Mouse (Mus musculus) NIH3T3 (cell line): ENCODE measurements around the gene Tbc1d1.
"Not testable (repeated sequence)": the region's sequence is repeated elsewhere in the genome, so short reads cannot be mapped to it uniquely, and the experiment has no call there.

Experiments
- DNase-seq: peaks from one replicate; pipeline ENCODE4 v3.0.0-alpha.2; 2012; ENCODE audit warnings: low read depth

Gene Tbc1d1

GRCm38 (mm10) chr5:64358639-64359584 lies 202.8 kb downstream of the Tbc1d1 start:
- peak; percentile 65 for DNase-seq

DNA sequence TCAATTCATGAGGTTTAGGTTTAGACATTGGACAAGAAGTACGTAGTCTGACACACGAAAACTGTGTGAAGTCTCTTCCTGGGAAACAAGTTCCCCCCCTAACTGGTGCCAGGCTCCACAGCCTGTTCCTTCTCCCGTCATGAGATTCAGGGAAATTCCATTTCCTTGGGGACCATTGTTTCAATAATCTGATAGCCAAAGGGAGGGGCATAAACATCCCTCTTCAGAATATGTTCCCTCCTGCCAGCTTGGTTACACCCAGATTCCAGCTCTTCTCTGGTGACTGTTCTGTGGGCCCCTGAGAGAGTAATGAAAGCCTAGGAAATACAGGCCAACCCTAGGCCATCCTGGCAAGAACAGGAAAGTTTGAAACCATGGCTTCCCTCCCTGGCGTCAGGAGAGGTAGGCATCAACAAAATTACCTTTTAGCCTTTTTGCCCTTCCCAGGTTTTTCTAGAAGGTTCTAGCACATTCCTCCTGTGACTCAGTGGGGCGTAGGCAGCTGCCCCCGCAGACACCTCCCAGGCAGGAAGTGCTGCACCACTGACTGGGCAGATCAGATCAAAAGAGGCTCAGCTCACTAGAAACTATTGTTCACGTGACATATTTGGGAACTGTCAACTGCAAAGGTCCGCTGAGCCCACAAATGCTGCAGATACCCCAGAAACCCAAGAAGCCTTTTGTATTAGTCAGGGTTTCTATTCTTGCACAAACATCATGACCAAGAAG lies 204.2 kb downstream of the Tbc1d1 start:
- DNase-seq, result peak; percentile 28

DNA sequence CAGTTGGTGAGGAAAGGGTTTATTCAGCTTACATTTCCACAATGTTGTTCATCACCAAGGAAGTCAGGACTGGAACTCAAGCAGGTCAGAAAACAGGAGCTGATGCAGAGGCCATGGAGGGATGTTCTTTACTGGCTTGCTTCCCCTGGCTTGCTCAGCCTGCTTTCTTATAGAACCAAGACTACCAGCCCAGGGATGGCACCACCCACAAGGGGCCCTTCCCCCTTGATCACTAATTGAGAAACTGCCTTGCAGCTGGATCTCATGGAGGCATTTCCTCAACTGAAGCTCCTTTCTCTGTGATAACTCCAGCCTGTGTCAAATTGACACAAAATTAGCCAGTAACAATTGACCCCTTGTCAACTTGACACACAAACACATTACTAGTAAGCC lies 204.8 kb downstream of the Tbc1d1 start:
- not testable (repeated sequence) for DNase-seq

DNA sequence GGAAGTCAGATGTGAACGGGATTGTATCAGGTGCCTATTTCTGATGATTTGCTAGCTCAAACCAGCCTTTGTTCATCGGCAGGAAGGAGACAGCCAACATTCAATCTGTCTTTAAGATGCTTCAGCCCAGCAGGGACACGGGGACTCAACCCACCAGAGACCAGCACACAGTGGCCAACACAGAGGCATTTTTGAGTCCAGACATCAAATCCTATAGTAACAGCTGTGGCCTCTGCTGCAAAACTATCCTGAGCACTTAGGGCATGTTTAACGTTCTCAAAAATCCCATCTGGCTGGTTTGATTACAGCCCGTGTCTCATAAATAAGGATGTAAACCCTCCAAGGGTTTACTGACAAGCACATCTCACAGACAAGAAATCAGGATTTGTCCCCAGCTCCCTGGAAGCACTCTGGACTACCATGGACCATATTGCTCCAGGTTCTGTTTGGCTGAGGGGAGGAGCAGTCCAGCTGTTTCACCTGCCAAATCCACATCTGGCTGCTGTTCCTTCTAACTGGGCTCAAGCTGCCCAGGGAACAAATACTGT lies 207.8 kb downstream of the Tbc1d1 start:
- no peak for DNase-seq

DNA sequence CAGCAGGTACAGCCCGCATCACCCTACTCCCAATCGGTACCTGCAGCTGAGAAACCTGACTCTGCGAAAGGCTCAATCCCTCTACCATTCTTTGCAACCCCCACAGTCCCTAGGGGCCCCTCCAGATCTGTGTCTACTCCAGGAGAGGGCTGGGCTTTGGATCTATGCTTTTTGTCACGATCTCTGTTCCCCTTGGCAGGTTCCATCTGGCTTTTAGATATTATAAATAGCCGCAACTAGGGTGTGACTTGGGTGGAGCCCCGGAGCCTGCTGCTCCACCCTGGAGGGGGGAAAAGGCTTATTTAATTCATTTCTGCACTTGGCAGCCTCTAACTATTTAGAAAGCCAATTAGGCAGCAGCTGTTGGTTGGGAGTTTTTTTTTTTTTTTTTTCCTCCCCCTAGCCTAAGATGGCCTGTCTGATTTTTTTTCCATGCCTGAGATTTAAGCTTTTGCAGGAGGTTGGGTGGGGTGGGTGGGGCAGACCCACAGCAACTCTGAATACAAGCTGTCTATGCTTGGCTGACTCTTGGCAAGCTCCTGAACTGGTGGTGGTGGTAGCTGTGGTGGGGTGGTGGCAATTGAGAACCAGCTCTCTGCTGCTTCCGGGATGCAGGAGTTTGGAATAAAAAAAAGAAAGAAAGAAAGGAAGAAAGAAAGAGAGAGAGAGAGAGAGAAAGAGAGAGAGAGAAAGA lies 208.5 kb downstream of the Tbc1d1 start:
- DNase-seq, result peak; percentile 38

- DNase-seq, result peak; percentile 69
These were observed 209.3 kb downstream of the Tbc1d1 start for GRCm38 (mm10) chr5:64365187-64366066.

DNA sequence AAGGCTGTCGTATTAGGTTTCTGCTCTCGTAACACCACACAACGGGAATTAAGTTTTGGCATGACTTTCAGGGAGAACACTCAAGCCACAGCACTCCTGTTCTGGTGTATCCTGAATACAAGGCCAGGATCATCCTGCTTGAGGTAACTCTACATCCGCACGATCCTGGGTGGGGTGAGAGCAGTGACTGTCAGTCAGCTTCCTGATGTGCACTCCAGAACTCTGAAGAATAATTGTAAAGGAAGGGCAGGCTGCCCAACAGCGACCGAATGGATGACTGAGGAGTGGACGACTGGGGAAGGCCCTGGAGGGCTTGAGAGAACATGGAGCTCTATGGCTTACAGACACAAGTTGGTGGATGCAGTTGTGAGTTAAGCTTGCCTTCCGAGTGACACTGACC lies 210.0 kb downstream of the Tbc1d1 start:
- no peak for DNase-seq

DNA sequence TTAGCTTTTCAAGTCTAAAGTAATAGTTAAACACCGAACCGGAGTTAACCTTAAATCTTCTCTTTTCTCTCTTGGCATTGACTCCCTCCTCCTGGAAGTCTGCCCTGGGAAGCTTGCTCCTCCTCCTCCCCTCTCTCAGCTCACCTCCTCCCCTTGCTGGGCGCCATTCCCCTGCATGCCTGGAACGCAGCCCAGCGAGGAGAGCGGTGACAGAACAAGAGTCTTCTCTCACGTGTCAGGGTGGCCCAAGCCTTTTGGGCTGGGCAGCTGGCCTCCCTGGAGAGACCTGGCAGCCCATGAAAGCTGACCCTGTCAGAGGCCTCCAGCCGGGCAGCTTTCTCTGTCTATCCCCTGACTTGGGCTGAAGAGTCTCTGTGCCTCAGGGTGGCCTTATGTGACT lies 211.3 kb downstream of the Tbc1d1 start:
- peak; percentile 63 for DNase-seq

DNA sequence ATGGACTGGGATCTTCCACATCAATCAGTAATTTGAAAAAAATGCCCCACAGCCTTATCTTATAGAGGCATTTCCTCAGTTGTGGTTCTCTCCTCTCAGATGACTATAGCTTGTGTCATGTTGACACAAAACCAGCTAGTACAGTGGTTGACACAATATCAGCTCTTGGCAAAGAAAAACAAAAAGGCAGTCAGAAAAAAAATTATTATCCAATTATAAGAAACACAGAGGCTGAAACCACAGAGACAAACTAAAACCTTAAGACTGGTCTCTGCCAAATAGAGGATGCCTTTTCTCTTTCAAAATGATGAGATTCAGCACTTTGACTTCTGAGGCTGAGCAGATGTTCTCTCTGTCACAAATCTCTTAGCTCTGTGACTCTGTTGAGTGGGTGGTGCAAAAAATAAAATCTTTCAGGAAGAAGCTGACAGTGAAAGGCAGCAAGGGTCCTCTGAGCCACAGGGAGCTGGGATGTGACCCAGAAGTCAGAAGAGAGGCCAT lies 215.3 kb downstream of the Tbc1d1 start:
- DNase-seq, result no peak

GRCm38 (mm10) chr5:64372292-64372961 lies 216.3 kb downstream of the Tbc1d1 start:
- no peak for DNase-seq

GRCm38 (mm10) chr5:64373695-64374094 lies 217.6 kb downstream of the Tbc1d1 start:
- no peak for DNase-seq

DNA sequence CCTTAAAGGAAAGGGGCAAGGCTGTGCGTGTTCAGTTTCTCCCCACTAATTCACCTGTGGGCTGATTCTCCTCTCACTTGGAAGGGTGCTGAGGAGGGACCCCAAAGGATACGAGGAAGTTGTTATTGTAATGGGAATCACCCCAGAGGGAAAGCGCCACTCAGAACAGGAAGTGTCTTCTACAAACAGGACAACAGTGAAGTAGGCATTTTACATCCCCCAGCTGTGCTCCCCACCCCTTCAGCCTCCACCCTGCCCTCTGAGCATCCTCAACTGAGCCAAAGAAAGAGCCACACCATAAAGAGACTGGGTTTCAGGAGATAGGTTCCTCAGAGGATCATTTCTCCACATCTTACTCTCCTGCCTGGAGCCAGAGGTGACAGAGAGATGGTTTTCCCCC lies 219.7 kb downstream of the Tbc1d1 start:
- no peak for DNase-seq

GRCm38 (mm10) chr5:64376466-64376865 lies 220.4 kb downstream of the Tbc1d1 start:
- DNase-seq, result no peak

DNA sequence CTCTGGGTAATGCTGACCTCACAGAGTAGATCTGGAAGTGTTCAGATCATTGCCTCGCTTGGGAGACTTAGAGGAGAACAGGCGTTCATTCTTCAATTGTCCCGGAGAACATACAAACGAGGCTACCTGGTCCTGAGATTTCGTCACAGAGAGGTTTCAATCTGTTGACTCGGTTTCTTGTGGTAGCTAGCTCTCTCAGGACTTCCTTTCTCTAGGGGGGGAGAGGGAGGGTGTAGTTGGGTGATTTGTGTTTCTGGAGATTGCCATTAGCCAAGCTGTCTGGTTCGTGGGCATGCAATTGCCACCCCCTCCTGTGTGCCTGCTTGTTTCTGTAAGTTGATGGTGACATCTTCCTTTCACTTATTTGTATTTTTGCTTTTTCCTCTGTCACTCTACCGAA lies 221.6 kb downstream of the Tbc1d1 start:
- no peak for DNase-seq

- peak; percentile 54 for DNase-seq
These were observed 222.6 kb downstream of the Tbc1d1 start for GRCm38 (mm10) chr5:64378591-64379275.

GRCm38 (mm10) chr5:64379829-64380228 lies 223.7 kb downstream of the Tbc1d1 start:
- no peak for DNase-seq

DNA sequence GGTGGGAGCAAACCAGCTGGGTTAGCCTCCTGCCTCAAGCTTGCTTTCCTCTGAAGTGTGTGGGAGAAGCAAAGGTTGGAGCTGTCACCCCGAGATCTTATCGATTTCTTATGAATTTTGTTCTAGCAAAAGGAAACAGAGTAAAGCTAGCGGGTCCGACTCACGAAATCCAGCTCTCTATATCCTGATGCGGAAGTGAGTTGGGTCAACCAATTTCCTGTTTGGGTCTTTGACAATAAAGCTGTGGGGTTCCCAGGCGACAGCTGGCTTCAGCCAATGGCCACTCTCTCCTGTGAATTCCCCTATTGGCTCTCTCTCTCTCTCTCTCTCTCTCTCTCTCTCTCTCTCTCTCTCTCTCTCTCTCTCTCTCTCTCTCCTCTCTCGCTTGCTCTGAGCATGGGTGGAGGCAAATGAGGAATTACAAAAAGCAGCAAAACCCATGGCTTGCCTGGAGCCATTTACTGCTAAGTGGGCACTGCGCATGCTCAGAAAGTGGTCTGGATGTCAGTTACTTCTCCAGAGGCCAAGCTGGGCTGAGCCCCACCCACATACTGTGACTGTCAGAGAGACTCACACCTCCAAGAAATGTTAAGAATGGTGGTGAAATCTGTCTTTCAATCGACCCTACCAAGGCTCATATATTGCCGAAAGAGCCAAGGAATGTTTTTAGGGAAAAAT lies 224.7 kb downstream of the Tbc1d1 start:
- DNase-seq, result no peak

GRCm38 (mm10) chr5:64381538-64381937 lies 225.4 kb downstream of the Tbc1d1 start:
- no peak for DNase-seq

DNA sequence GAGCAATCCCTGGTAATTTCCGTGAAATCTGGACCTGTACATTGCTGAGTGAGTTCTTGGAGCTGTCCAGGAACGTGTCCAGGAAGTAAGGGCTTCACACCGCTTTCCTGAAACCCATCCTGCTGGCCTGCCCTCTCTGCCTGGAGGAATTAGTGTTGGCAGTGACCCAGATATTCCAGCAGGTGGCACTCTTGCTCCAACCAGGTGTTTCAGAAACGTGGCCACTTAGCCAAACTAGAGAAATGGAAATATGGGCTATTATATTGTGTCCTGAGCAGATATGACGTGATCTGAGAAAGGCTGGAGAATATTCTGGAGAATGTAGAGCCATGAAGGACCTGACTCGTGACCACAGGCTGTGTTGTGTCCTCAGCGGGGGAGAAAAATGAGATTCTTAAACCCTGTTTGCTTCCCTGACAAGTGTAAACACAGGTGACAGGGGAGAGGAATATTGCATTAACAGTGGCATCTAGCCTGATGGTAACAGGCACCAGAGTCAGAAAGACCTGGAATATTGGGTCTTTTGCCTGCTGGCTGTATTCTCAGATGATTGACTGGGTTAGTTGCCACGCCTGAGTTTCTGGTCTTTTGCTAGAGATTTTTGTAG lies 226.4 kb downstream of the Tbc1d1 start:
- DNase-seq, result peak; percentile 94
